Mouse (Mus musculus): ENCODE measurements around the gene Dcaf6.

DNA sequence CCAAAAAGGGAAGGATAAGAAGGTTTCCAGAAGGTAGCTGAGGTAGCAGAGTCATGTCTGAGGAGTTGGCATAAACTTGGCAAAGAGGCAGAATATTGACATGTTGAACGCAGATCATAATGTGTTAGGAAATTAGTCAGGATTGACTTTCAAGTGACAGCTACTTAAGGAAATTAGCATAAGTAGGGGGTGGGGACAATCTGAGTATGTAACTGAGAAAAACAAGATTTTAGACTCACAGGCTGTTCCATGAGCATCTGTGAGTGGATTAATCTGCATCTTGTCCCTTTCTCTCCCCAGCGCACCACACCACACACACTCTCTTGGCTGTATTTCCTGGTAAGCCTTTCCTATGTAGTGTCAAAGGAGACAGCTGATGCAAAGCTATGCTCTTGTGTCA is 158.7 kb downstream of the Dcaf6 start:
- no peak for TF ChIP-seq POLR2A (IDR thresholded peaks at IDR 0.05; ENCODE audit: low read depth, low read length)
- no peak for TF ChIP-seq CTCF (IDR thresholded peaks at IDR 0.05; ENCODE audit: extremely low read depth, insufficient read length, insufficient replicate concordance, low read depth, low read length)

Data from small intestine, adult 2 months (tissue).